Mouse (Mus musculus) T-helper 2 cell (primary cell): ENCODE results near the gene Pacsin3.

Experiments
- in situ Hi-C: fragments of 300-600 bp; cut with MboI, MseI; formaldehyde crosslinking; loops from one replicate; pipeline ENCODE4 v1.15.1; 2025; ENCODE audit warnings: high pct_unique_total_duplicates

The Pacsin3 gene

GRCm38 (mm10) chr2:91301836-91302235 is 46.1 kb downstream of the Pacsin3 start:
- in situ Hi-C loops, result no loop called here

DNA sequence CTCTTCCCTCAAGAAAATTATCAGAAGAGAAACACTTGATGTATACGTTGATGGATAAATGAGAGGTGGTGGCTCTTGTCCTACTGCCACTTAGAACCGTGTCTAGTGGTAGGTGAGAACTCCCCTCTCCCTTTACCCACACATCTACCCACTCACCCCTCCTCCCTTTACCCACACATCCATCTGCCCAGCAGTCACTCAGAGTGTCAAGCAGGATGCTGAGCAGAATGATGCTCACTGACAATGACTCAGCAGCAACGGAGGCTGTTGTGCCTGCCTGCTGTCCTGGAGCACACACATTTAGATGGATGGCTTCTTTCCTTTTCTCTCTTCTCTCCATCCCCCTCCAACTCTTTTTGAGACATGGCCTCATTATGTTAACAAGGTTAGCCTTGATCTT is 47.1 kb downstream of the Pacsin3 start:
- in situ Hi-C loops, result no loop called here

DNA sequence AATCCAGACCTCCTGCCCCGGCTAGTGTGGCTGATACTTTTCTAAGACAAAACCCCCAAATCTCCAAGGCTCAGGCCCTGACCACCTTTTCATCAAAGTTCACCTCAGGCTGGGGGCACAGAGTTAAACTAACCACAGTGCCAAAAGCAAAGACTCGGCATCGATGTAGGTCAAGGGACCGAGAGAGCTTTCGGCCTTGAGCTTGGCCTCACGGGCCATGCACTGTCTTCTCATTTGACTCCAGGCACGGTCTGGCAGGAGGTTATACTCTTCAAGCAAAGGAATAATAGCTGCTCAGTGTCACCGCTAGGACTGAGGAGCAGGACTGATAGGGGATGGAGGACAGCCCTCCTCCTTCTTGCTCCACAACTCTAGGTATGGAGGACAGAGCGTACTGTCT is 50.2 kb downstream of the Pacsin3 start:
- in situ Hi-C loops, result no loop called here

GRCm38 (mm10) chr2:91306589-91306988 is 50.8 kb downstream of the Pacsin3 start:
- in situ Hi-C loops, result no loop called here

DNA sequence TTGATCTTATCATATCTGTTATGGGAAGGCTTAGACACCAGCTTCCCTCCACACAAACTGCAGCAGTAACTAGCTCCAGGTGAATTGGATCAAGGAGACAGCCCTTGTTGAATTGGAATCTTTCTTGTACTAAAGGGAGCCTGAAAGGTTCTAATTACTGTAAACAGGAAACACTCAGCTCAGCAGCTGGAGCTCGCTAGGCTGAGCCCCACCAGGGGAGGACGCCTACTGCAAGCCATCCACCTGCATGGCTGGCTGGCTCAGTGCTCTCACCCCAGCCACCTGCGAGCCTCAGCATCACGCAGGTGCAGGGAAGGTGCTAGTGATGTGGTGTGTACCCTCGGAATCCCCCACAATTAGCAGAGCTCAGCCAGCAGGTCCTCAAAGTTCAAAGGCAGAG is 52.9 kb downstream of the Pacsin3 start:
- in situ Hi-C loops, result no loop called here

DNA sequence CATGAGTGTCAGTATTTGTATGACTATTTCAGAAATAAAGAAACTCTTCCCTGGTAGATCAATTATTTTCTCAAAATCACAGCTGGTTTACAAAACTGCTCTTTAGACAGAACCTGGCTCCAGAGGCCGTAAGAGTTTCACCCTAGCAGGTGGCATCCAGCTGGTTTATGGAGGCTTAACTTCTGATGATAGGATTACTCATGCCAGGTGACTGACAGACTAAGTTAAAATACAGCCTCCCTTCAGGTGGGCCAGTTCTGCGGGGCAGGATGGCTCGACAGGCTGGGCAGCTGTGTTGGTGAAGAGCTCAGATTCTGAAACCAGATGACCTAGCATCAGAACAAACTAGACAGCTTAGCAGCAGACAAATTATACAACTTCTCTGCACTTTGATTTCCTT is 53.8 kb downstream of the Pacsin3 start:
- in situ Hi-C loops, result no loop called here

GRCm38 (mm10) chr2:91312578-91313311 is 57.0 kb downstream of the Pacsin3 start:
- in situ Hi-C loops, result no loop called here

DNA sequence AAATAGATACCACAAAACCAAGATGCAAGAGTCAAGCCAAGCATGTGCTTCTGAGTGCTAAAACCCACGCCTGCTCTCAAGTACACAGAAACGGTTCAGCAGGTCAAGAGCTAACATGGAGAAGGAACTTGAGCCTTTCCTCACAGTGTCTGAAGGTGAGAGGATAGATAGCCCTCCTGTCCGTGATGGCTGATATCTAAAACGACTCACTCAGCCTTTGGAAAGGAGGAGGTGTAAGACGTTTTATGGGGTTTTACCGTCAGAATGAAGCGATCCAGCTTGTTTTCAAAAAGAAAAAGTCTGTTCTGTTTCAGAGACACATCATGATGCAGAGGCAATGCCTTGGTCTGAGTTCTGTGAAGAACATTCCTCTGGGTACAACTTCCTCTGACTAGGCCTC is 58.4 kb downstream of the Pacsin3 start:
- in situ Hi-C loops, result no loop called here
